Mouse (Mus musculus): ENCODE measurements around the gene Tpm1. TPM values are rescaled to one million over a fixed set of nuclear protein-coding genes. Genes with fewer than 3 reads are reported as not detected.

Gene Tpm1
- polyA plus RNA-seq, 1 experiment from 2014 or later, result 298 TPM

- Histone ChIP-seq H3K9me3 (ENCODE audit: control insufficient read depth, low read length) (no peaks in the 10 kb centered on the region), H3K4me3 (ENCODE audit: low read depth, low read length) (no peak overlapping the region), H3K4me1 (ENCODE audit: control insufficient read depth, insufficient read depth, low read length) (no peaks in the 10 kb centered on the region), H3K27ac (ENCODE audit: low read depth, low read length) (no peak overlapping the region), H3K9ac (ENCODE audit: low read length) (no peak overlapping the region), H3K36me3 (ENCODE audit: control insufficient read depth, insufficient read depth, low read length) (peaks cover 6% of the 10 kb centered on the region), H3K27me3 (ENCODE audit: control insufficient read depth, insufficient read depth, low read length) (no peaks in the 10 kb centered on the region), H3K4me2 (no peak overlapping the region)
- ATAC-seq (ENCODE audit: low FRiP score) (no peak), DNase-seq (ENCODE audit: low spot score, missing footprints) (no peak)
- WGBS, result 90% methylated on average over 17 of the region's 17 CpGs
Observed at GRCm38 (mm10) chr9:67024889-67025692, 24.1 kb downstream of the Tpm1 start.

GRCm38 (mm10) chr9:67023371-67023770, 25.8 kb downstream of the Tpm1 start:
- no peak overlapping the region for H3K4me2 ChIP-seq
- H3K4me3 ChIP-seq (ENCODE audit: low read depth, low read length), result no peak overlapping the region
- no peak overlapping the region for H3K9ac ChIP-seq (ENCODE audit: low read length)
- 96% methylated on average over 9 of the region's 9 CpGs for WGBS
- H3K27ac ChIP-seq (ENCODE audit: low read depth, low read length), result no peak overlapping the region
- no peaks in the 10 kb centered on the region for H3K4me1 ChIP-seq (ENCODE audit: control insufficient read depth, insufficient read depth, low read length)
- no peaks in the 10 kb centered on the region; the same call in 1 of the 2 replicates for H3K36me3 ChIP-seq (ENCODE audit: control insufficient read depth, insufficient read depth, low read length)
- no peaks in the 10 kb centered on the region for H3K27me3 ChIP-seq (ENCODE audit: control insufficient read depth, insufficient read depth, low read length)
- no peaks in the 10 kb centered on the region for H3K9me3 ChIP-seq (ENCODE audit: control insufficient read depth, low read length)
- ATAC-seq (ENCODE audit: low FRiP score) (no peak), DNase-seq (ENCODE audit: low spot score, missing footprints) (no peak)

- H3K4me2 ChIP-seq, result no peak overlapping the region
- H3K27ac ChIP-seq (ENCODE audit: low read depth, low read length), result no peak overlapping the region
- no peak for ATAC-seq (ENCODE audit: low FRiP score)
- H3K9ac ChIP-seq (ENCODE audit: low read length), result no peak overlapping the region
- DNase-seq (ENCODE audit: low spot score, missing footprints), result no peak
- H3K4me1 ChIP-seq (ENCODE audit: control insufficient read depth, insufficient read depth, low read length), result no peaks in the 10 kb centered on the region
- H3K27me3 ChIP-seq (ENCODE audit: control insufficient read depth, insufficient read depth, low read length), result no peaks in the 10 kb centered on the region
- no peaks in the 10 kb centered on the region; the same call in 1 of the 2 replicates for H3K36me3 ChIP-seq (ENCODE audit: control insufficient read depth, insufficient read depth, low read length)
- H3K9me3 ChIP-seq (ENCODE audit: control insufficient read depth, low read length), result no peaks in the 10 kb centered on the region
- H3K4me3 ChIP-seq (ENCODE audit: low read depth, low read length), result no peak overlapping the region
- WGBS, result 82% methylated on average over 2 of the region's 2 CpGs
Observed at GRCm38 (mm10) chr9:67020063-67020462, 29.1 kb downstream of the Tpm1 start.

GRCm38 (mm10) chr9:67013501-67013900, 35.7 kb downstream of the Tpm1 start:
- Histone ChIP-seq H3K4me3 (ENCODE audit: low read depth, low read length) (no peak overlapping the region), H3K36me3 (ENCODE audit: control insufficient read depth, insufficient read depth, low read length) (no peaks in the 10 kb centered on the region), H3K27ac (ENCODE audit: low read depth, low read length) (no peak overlapping the region), H3K9me3 (ENCODE audit: control insufficient read depth, low read length) (no peaks in the 10 kb centered on the region), H3K27me3 (ENCODE audit: control insufficient read depth, insufficient read depth, low read length) (no peaks in the 10 kb centered on the region), H3K9ac (ENCODE audit: low read length) (no peak overlapping the region), H3K4me2 (no peak overlapping the region), H3K4me1 (ENCODE audit: control insufficient read depth, insufficient read depth, low read length) (no peaks in the 10 kb centered on the region)
- WGBS, result 84% methylated on average over 2 of the region's 2 CpGs
- ATAC-seq (ENCODE audit: low FRiP score) (no peak), DNase-seq (ENCODE audit: low spot score, missing footprints) (no peak)

- H3K4me1 ChIP-seq (ENCODE audit: control insufficient read depth, insufficient read depth, low read length), result no peaks in the 10 kb centered on the region
- no peaks in the 10 kb centered on the region for H3K36me3 ChIP-seq (ENCODE audit: control insufficient read depth, insufficient read depth, low read length)
- no peak for ATAC-seq (ENCODE audit: low FRiP score)
- H3K9me3 ChIP-seq (ENCODE audit: control insufficient read depth, low read length), result no peaks in the 10 kb centered on the region
- DNase-seq (ENCODE audit: low spot score, missing footprints), result no peak
- no peak overlapping the region for H3K4me3 ChIP-seq (ENCODE audit: low read depth, low read length)
- H3K27me3 ChIP-seq (ENCODE audit: control insufficient read depth, insufficient read depth, low read length), result no peaks in the 10 kb centered on the region
- WGBS, result 55% methylated on average over 3 of the region's 3 CpGs
- no peak overlapping the region for H3K9ac ChIP-seq (ENCODE audit: low read length)
- H3K27ac ChIP-seq (ENCODE audit: low read depth, low read length), result no peak overlapping the region
- H3K4me2 ChIP-seq, result no peak overlapping the region
Observed at GRCm38 (mm10) chr9:67012470-67012869, 36.7 kb downstream of the Tpm1 start.

- no peak for ATAC-seq (ENCODE audit: low FRiP score)
- WGBS, result 80% methylated on average over 9 of the region's 9 CpGs
- no peak overlapping the region for H3K27ac ChIP-seq (ENCODE audit: low read depth, low read length)
- H3K27me3 ChIP-seq (ENCODE audit: control insufficient read depth, insufficient read depth, low read length), result no peaks in the 10 kb centered on the region
- H3K4me2 ChIP-seq, result no peak overlapping the region
- no peaks in the 10 kb centered on the region for H3K36me3 ChIP-seq (ENCODE audit: control insufficient read depth, insufficient read depth, low read length)
- H3K4me3 ChIP-seq (ENCODE audit: low read depth, low read length), result no peak overlapping the region
- no peaks in the 10 kb centered on the region for H3K4me1 ChIP-seq (ENCODE audit: control insufficient read depth, insufficient read depth, low read length)
- DNase-seq (ENCODE audit: low spot score, missing footprints), result no peak
- H3K9me3 ChIP-seq (ENCODE audit: control insufficient read depth, low read length), result no peaks in the 10 kb centered on the region
- H3K9ac ChIP-seq (ENCODE audit: low read length), result no peak overlapping the region
Observed at GRCm38 (mm10) chr9:67011483-67011882, 37.7 kb downstream of the Tpm1 start.

- H3K36me3 ChIP-seq (ENCODE audit: control insufficient read depth, insufficient read depth, low read length), result no peaks in the 10 kb centered on the region
- 62% methylated on average over 11 of the region's 11 CpGs for WGBS
- no peak for ATAC-seq (ENCODE audit: low FRiP score)
- H3K4me3 ChIP-seq (ENCODE audit: low read depth, low read length), result no peak overlapping the region
- no peaks in the 10 kb centered on the region for H3K27me3 ChIP-seq (ENCODE audit: control insufficient read depth, insufficient read depth, low read length)
- no peaks in the 10 kb centered on the region for H3K4me1 ChIP-seq (ENCODE audit: control insufficient read depth, insufficient read depth, low read length)
- H3K9me3 ChIP-seq (ENCODE audit: control insufficient read depth, low read length), result no peaks in the 10 kb centered on the region
- no peak for DNase-seq (ENCODE audit: low spot score, missing footprints)
- no peak overlapping the region for H3K4me2 ChIP-seq
- no peak overlapping the region for H3K9ac ChIP-seq (ENCODE audit: low read length)
- H3K27ac ChIP-seq (ENCODE audit: low read depth, low read length), result no peak overlapping the region
Observed at GRCm38 (mm10) chr9:67008781-67009180, 40.4 kb downstream of the Tpm1 start.

- WGBS, result 87% methylated on average over 4 of the region's 4 CpGs
- no peak for DNase-seq (ENCODE audit: low spot score, missing footprints)
- ATAC-seq (ENCODE audit: low FRiP score), result no peak
- H3K9me3 ChIP-seq (ENCODE audit: control insufficient read depth, low read length), result no peaks in the 10 kb centered on the region
- no peaks in the 10 kb centered on the region for H3K27me3 ChIP-seq (ENCODE audit: control insufficient read depth, insufficient read depth, low read length)
- no peak overlapping the region for H3K4me3 ChIP-seq (ENCODE audit: low read depth, low read length)
- no peak overlapping the region for H3K4me2 ChIP-seq
- no peaks in the 10 kb centered on the region for H3K4me1 ChIP-seq (ENCODE audit: control insufficient read depth, insufficient read depth, low read length)
- no peak overlapping the region for H3K9ac ChIP-seq (ENCODE audit: low read length)
- no peaks in the 10 kb centered on the region for H3K36me3 ChIP-seq (ENCODE audit: control insufficient read depth, insufficient read depth, low read length)
- no peak overlapping the region for H3K27ac ChIP-seq (ENCODE audit: low read depth, low read length)
Observed at GRCm38 (mm10) chr9:67006376-67006775, 42.8 kb downstream of the Tpm1 start.

- ATAC-seq (ENCODE audit: low FRiP score) (no peak), DNase-seq (ENCODE audit: low spot score, missing footprints) (no peak)
- 82% methylated on average over 11 of the region's 11 CpGs for WGBS
- Histone ChIP-seq H3K4me2 (no peak overlapping the region), H3K4me3 (ENCODE audit: low read depth, low read length) (no peak overlapping the region), H3K36me3 (ENCODE audit: control insufficient read depth, insufficient read depth, low read length) (no peaks in the 10 kb centered on the region), H3K9ac (ENCODE audit: low read length) (no peak overlapping the region), H3K9me3 (ENCODE audit: control insufficient read depth, low read length) (no peaks in the 10 kb centered on the region), H3K27ac (ENCODE audit: low read depth, low read length) (no peak overlapping the region), H3K27me3 (ENCODE audit: control insufficient read depth, insufficient read depth, low read length) (no peaks in the 10 kb centered on the region), H3K4me1 (ENCODE audit: control insufficient read depth, insufficient read depth, low read length) (no peaks in the 10 kb centered on the region)
Observed at GRCm38 (mm10) chr9:67005161-67005742, 44.0 kb downstream of the Tpm1 start.
